Mouse (Mus musculus): ENCODE data around the gene Mdc1. TPM values are rescaled to one million over a fixed set of nuclear protein-coding genes. Genes with fewer than 3 reads are reported as not detected.

The Mdc1 gene
- polyA plus RNA-seq, 1 experiment from 2014 or later = 21.6 TPM

GRCm38 (mm10) chr17:35833239-35833751 lies 8.0 kb upstream of the Mdc1 start:
- no peak overlapping the region for H3K9ac ChIP-seq
- H3K27ac ChIP-seq (ENCODE audit: low read depth) = no peak overlapping the region
- peak; percentile 65 for DNase-seq

GRCm38 (mm10) chr17:35833894-35834293 lies 7.4 kb upstream of the Mdc1 start:
- H3K9me3 ChIP-seq (ENCODE audit: low read depth, low read length) = no peaks in the 10 kb centered on the region
- peak; percentile 15 for DNase-seq
- peak overlapping the region; percentile 17; the same call in 1 of the 2 replicates for H3K9ac ChIP-seq
- H3K27me3 ChIP-seq (ENCODE audit: insufficient read depth, low read length) = no peaks in the 10 kb centered on the region
- H3K4me2 ChIP-seq = peak overlapping the region; percentile 92
- ATAC-seq (ENCODE audit: insufficient read depth) = no peak
- no peaks in the 10 kb centered on the region; the same call in 1 of the 2 replicates for H3K4me1 ChIP-seq (ENCODE audit: insufficient read depth)
- no peak overlapping the region for H3K27ac ChIP-seq (ENCODE audit: low read depth)
- 48% methylated on average over 5 of the region's 5 CpGs for WGBS
- peaks cover 66% of the 10 kb centered on the region for H3K36me3 ChIP-seq (ENCODE audit: insufficient read depth)
- no peak overlapping the region for H3K4me3 ChIP-seq (ENCODE audit: low read depth, low read length)
- no peak for TF ChIP-seq CTCF (IDR thresholded peaks at IDR 0.05; ENCODE audit: low read depth)

More at GRCm38 (mm10) chr17:35833239-35833751, 8.0 kb upstream of the Mdc1 start:
- no peaks in the 10 kb centered on the region for H3K9me3 ChIP-seq (ENCODE audit: low read depth, low read length)
- H3K4me1 ChIP-seq (ENCODE audit: insufficient read depth) = no peaks in the 10 kb centered on the region; the same call in 1 of the 2 replicates
- WGBS = 12% methylated on average over 5 of the region's 5 CpGs
- ATAC-seq (ENCODE audit: insufficient read depth) = no peak
- no peaks in the 10 kb centered on the region for H3K27me3 ChIP-seq (ENCODE audit: insufficient read depth, low read length)
- no peak overlapping the region for H3K4me2 ChIP-seq
- no peak for TF ChIP-seq CTCF (IDR thresholded peaks at IDR 0.05; ENCODE audit: low read depth)
- peaks cover 66% of the 10 kb centered on the region for H3K36me3 ChIP-seq (ENCODE audit: insufficient read depth)
- H3K4me3 ChIP-seq (ENCODE audit: low read depth, low read length) = no peak overlapping the region

DNA sequence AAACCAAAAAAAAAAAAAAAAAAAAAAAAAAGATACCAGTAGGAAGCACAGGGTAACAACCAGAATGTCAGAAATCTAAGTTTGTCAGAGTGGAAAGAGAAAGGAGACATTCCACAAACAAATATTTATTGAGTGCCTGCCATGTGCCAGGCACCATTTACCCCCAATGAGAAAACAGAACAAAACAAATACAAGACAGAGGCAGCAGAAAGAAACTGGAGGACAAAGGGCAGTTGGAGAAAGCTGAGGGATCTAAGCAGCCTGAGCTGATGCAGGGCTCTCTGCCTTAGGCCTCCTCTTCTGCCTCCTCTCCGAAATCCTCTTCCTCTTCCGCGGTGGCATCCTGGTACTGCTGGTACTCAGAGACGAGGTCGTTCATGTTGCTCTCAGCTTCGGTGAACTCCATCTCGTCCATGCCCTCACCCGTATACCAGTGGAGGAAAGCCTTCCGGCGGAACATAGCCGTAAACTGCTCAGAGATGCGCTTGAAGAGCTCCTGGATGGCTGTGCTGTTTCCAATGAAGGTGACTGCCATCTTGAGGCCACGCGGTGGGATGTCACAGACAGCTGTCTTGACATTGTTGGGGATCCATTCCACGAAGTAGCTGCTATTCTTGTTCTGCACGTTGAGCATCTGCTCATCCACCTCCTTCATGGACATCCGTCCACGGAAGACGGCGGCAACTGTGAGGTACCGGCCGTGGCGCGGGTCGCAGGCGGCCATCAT lies 6.5 kb upstream of the Mdc1 start:
- TF ChIP-seq CTCF (IDR thresholded peaks at IDR 0.05; ENCODE audit: low read depth) = 0 out of 2 replicates have a peak, but pooled peaks have one; percentile 8
- Histone ChIP-seq H3K36me3 (ENCODE audit: insufficient read depth) (peaks cover 66% of the 10 kb centered on the region), H3K27ac (ENCODE audit: low read depth) (no peak overlapping the region), H3K9me3 (ENCODE audit: low read depth, low read length) (no peaks in the 10 kb centered on the region), H3K4me1 (ENCODE audit: insufficient read depth) (no peaks in the 10 kb centered on the region; the same call in 1 of the 2 replicates), H3K9ac (peak overlapping the region; percentile 99), H3K4me2 (peak overlapping the region; percentile 92), H3K4me3 (ENCODE audit: low read depth, low read length) (peak overlapping the region; percentile 92), H3K27me3 (ENCODE audit: insufficient read depth, low read length) (no peaks in the 10 kb centered on the region)
- no peak for DNase-seq
- no peak for ATAC-seq (ENCODE audit: insufficient read depth)
- WGBS = 66% methylated on average over 26 of the region's 26 CpGs

DNA sequence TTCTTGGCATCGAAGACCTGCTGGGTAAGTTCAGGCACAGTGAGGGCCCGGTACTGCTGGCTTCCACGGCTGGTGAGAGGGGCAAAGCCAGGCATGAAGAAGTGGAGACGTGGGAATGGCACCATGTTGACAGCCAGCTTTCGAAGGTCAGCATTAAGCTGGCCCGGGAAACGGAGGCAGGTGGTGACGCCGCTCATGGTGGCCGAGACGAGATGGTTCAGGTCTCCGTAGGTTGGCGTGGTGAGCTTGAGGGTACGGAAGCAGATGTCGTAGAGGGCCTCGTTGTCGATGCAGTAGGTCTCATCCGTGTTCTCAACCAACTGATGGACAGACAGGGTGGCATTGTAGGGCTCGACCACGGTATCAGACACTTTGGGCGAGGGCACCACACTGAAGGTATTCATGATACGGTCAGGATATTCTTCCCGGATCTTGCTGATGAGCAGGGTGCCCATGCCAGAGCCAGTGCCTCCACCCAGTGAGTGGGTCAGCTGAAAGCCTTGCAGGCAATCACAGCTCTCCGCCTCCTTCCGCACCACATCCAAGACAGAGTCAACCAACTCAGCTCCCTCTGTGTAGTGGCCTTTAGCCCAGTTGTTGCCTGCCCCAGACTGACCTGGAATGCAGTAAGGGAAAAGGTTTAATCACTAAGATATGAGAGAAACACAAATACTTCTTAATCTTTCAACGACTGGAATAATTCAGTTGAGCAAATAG lies 5.7 kb upstream of the Mdc1 start:
- 57% methylated on average over 26 of the region's 26 CpGs for WGBS
- Histone ChIP-seq H3K9me3 (ENCODE audit: low read depth, low read length) (no peaks in the 10 kb centered on the region), H3K4me3 (ENCODE audit: low read depth, low read length) (peak overlapping the region; percentile 92), H3K27me3 (ENCODE audit: insufficient read depth, low read length) (no peaks in the 10 kb centered on the region), H3K4me1 (ENCODE audit: insufficient read depth) (no peaks in the 10 kb centered on the region; the same call in 1 of the 2 replicates), H3K4me2 (peak overlapping the region; percentile 92), H3K9ac (peak overlapping the region; percentile 99), H3K27ac (ENCODE audit: low read depth) (0 out of 2 replicates have a peak overlapping the region, but pooled peaks have one; percentile 26), H3K36me3 (ENCODE audit: insufficient read depth) (peaks cover 63% of the 10 kb centered on the region)
- no peak for ATAC-seq (ENCODE audit: insufficient read depth)
- no peak for DNase-seq
- no peak for TF ChIP-seq CTCF (IDR thresholded peaks at IDR 0.05; ENCODE audit: low read depth)

GRCm38 (mm10) chr17:35836178-35836965 lies 4.9 kb upstream of the Mdc1 start:
- Histone ChIP-seq H3K27me3 (ENCODE audit: insufficient read depth, low read length) (no peaks in the 10 kb centered on the region), H3K36me3 (ENCODE audit: insufficient read depth) (peaks cover 56% of the 10 kb centered on the region), H3K4me2 (peak overlapping the region; percentile 92), H3K4me1 (ENCODE audit: insufficient read depth) (no peaks in the 10 kb centered on the region; the same call in 1 of the 2 replicates), H3K9ac (peak overlapping the region; percentile 99), H3K27ac (ENCODE audit: low read depth) (peak overlapping the region; percentile 99), H3K9me3 (ENCODE audit: low read depth, low read length) (no peaks in the 10 kb centered on the region), H3K4me3 (ENCODE audit: low read depth, low read length) (peak overlapping the region; percentile 92)
- peak; percentile 97 for DNase-seq
- ATAC-seq (ENCODE audit: insufficient read depth) = no peak
- whole genome bisulfite sequencing = 4% methylated on average over 24 of the region's 24 CpGs
- TF ChIP-seq CTCF (IDR thresholded peaks at IDR 0.05; ENCODE audit: low read depth) = peak; percentile 82

- H3K4me1 ChIP-seq (ENCODE audit: insufficient read depth) = no peaks in the 10 kb centered on the region; the same call in 1 of the 2 replicates
- no peaks in the 10 kb centered on the region for H3K9me3 ChIP-seq (ENCODE audit: low read depth, low read length)
- H3K36me3 ChIP-seq (ENCODE audit: insufficient read depth) = peaks cover 51% of the 10 kb centered on the region
- 0% methylated on average over 25 of the region's 25 CpGs for WGBS
- DNase-seq = peak; percentile 97
- peak overlapping the region; percentile 99 for H3K9ac ChIP-seq
- H3K27ac ChIP-seq (ENCODE audit: low read depth) = peak overlapping the region; percentile 99
- H3K4me2 ChIP-seq = peak overlapping the region; percentile 92
- peak; percentile 19 for ATAC-seq (ENCODE audit: insufficient read depth)
- H3K4me3 ChIP-seq (ENCODE audit: low read depth, low read length) = peak overlapping the region; percentile 92
- H3K27me3 ChIP-seq (ENCODE audit: insufficient read depth, low read length) = no peaks in the 10 kb centered on the region
- TF ChIP-seq CTCF (IDR thresholded peaks at IDR 0.05; ENCODE audit: low read depth) = no peak
These were observed 4.3 kb upstream of the Mdc1 start for GRCm38 (mm10) chr17:35836991-35837422.

Data from lung, embryonic 14.5 days (tissue).